Mouse (Mus musculus): ENCODE measurements around the gene B4galnt3.

GRCm38 (mm10) chr6:120320369-120320768 is 26.0 kb upstream of the B4galnt3 start:
- no peak for TF ChIP-seq CTCF (IDR thresholded peaks at IDR 0.05; ENCODE audit: low read depth, low read length)
- no peak for TF ChIP-seq POLR2A (IDR thresholded peaks at IDR 0.05; ENCODE audit: extremely low read depth, insufficient read depth, low read length)

Measured in liver, adult 2 months (tissue).